Mouse (Mus musculus) urinary bladder, adult 18-20 months (tissue): ENCODE results near the gene Daglb.

Experiments
- DNase-seq, 2 experiments: peaks; one replicate each; pipeline ENCODE4 v3.0.0; 2022; ENCODE audit warnings: low spot score in 2 of 2, mixed read lengths in 2 of 2

Gene Daglb

GRCm38 (mm10) chr5:143464100-143464756 lies at the start of gene Daglb:
Gene Daglb, plus strand, starts transcription at chr5:143464584.
- DNase-seq: peak; percentile 74 to 83

GRCm38 (mm10) chr5:143421484-143421883 lies 42.9 kb upstream of the Daglb start:
- DNase-seq: no peak

- no peak for DNase-seq
Measured at GRCm38 (mm10) chr5:143422990-143423389, 41.4 kb upstream of the Daglb start.

GRCm38 (mm10) chr5:143423899-143424519 lies 40.4 kb upstream of the Daglb start:
- DNase-seq: peak in 1 of 2 experiments; percentile 51

- DNase-seq: peak; percentile 40 to 44
Measured at GRCm38 (mm10) chr5:143434421-143434820, 30.0 kb upstream of the Daglb start.

- no peak for DNase-seq
Measured at GRCm38 (mm10) chr5:143441298-143441697, 23.1 kb upstream of the Daglb start.

GRCm38 (mm10) chr5:143441753-143442152 lies 22.6 kb upstream of the Daglb start:
- DNase-seq: no peak

GRCm38 (mm10) chr5:143463671-143464070 lies 713 bp upstream of the Daglb start:
- no peak for DNase-seq

GRCm38 (mm10) chr5:143464757-143465118 lies 354 bp downstream of the Daglb start:
- DNase-seq: no peak

GRCm38 (mm10) chr5:143465156-143466085 lies 1.0 kb downstream of the Daglb start:
- no peak for DNase-seq

- DNase-seq: no peak
Measured at GRCm38 (mm10) chr5:143466891-143467669, 2.7 kb downstream of the Daglb start.

GRCm38 (mm10) chr5:143467931-143468330 lies 3.5 kb downstream of the Daglb start:
- DNase-seq: no peak

- DNase-seq: no peak
Measured at GRCm38 (mm10) chr5:143469628-143470027, 5.2 kb downstream of the Daglb start.

- no peak for DNase-seq
Measured at GRCm38 (mm10) chr5:143470421-143471164, 6.2 kb downstream of the Daglb start.

- DNase-seq: no peak
Measured at GRCm38 (mm10) chr5:143471165-143471546, 6.8 kb downstream of the Daglb start.

GRCm38 (mm10) chr5:143471953-143472618 lies 7.7 kb downstream of the Daglb start:
- DNase-seq: no peak

- DNase-seq: peak in 1 of 2 experiments; percentile 64
Measured at GRCm38 (mm10) chr5:143475153-143475844, 10.9 kb downstream of the Daglb start.

GRCm38 (mm10) chr5:143476013-143476412 lies 11.6 kb downstream of the Daglb start:
- DNase-seq: no peak

GRCm38 (mm10) chr5:143477901-143478300 lies 13.5 kb downstream of the Daglb start:
- no peak for DNase-seq

GRCm38 (mm10) chr5:143484955-143485354 lies 20.6 kb downstream of the Daglb start:
- DNase-seq: no peak
